Mouse (Mus musculus): ENCODE results near the gene Slc24a2. TPM values are rescaled to one million over a fixed set of nuclear protein-coding genes. Genes with fewer than 3 reads are reported as not detected.

Slc24a2 gene
- polyA plus RNA-seq, 1 experiment = not detected

DNA sequence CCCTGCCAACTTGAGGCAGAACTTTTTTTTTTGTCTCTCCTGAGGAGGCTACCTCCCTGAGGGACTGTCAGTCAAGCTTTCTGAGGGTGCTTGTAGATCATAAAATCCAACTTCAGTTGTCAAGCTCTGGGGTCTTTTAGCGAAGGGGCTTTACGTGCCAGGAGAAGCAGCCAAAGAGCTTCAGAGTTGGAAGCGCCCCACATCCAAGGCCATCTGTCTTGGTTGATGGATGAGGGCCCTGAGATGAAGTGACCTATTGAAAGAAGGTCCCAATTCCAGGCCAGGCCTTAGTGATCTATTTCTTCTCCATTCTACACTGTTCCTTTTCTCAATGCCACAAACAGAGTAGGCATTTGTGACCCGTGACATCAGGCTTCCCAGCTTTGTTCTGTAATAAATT lies 214.5 kb downstream of the Slc24a2 start:
- TF ChIP-seq GATA1 (IDR thresholded peaks at IDR 0.05; ENCODE audit: borderline replicate concordance, low read length) (no peak), FLI1 (IDR thresholded peaks at IDR 0.05; ENCODE audit: low read length) (no peak)
- Histone ChIP-seq H3K4me1 (no peaks in the 10 kb centered on the region), H3K4me3 (replicated peaks) (no peak overlapping the region), H3K27me3 (replicated peaks) (no peaks in the 10 kb centered on the region), H3K9me3 (no peaks in the 10 kb centered on the region), H3K36me3 (replicated peaks; ENCODE audit: low read length) (no peaks in the 10 kb centered on the region)

DNA sequence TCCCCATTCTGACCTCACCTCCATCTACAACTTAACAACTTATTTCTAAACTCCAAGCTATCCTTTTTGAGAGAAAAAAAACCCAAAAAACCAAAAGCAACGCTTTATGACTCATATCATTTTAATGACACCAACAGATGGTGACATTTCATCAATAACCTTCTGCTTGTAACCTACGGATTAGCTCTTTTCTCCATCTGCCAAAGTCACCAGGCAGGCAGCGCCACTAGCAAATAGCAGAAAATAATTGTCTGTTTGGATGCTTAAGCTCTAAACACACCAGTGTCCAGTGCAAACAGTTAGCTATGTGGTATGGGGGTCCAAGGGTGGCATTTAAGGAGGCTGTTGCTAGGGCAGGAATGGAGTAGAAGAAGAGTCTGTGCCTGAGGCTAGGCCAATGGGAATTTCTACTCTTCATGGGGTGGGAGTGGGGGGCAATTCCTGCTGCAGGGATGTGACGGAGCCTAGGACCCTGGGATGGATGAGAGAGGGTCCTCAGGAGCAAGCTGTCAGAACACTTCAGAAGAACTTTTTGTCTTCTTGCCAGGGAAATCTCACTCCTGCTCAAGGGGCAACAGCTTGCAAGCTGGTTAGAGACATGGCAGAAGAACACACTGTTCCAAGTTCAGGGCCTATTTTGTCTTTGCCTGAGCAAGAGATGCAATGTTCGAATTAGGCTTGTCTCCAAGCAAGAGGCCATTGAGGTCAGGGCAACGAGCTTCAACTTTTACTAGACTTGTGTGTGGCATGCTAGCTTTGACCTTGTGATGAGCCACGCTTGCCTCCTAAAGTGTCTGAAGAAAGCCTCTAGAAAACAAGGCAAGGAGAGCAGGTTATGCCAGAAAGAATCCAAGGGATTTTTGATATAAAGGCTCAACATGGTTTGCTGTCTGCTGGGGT lies 216.3 kb downstream of the Slc24a2 start:
- Histone ChIP-seq H3K27me3 (replicated peaks) (no peaks in the 10 kb centered on the region), H3K9me3 (no peaks in the 10 kb centered on the region), H3K4me1 (no peaks in the 10 kb centered on the region), H3K36me3 (replicated peaks; ENCODE audit: low read length) (no peaks in the 10 kb centered on the region), H3K4me3 (replicated peaks) (no peak overlapping the region)
- TF ChIP-seq GATA1 (IDR thresholded peaks at IDR 0.05; ENCODE audit: borderline replicate concordance, low read length) (no peak), FLI1 (IDR thresholded peaks at IDR 0.05; ENCODE audit: low read length) (no peak)

DNA sequence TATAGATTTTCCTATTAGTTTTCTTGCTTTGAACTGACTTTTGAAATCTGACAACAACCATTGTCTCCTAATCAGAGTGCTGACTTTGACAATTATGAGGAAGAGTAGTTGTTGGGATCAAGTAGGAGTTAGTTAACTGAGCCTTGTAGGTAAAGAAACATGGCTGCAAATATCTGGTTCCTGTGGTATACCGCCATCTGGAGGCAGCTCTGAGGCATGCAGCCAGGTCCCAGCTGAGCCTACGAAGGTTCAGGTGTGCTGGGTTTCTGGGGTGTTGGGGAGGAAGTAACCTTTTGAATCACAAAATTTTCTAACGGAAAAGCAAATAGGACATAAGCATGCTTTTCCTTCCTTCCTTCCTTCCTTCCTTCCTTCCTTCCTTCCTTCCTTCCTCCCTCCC lies 237.8 kb downstream of the Slc24a2 start:
- H3K27me3 ChIP-seq (replicated peaks) = no peaks in the 10 kb centered on the region
- H3K9me3 ChIP-seq = peaks cover 6% of the 10 kb centered on the region
- H3K4me1 ChIP-seq = no peaks in the 10 kb centered on the region
- TF ChIP-seq FLI1 (IDR thresholded peaks at IDR 0.05; ENCODE audit: low read length) (no peak), GATA1 (IDR thresholded peaks at IDR 0.05; ENCODE audit: borderline replicate concordance, low read length) (no peak)
- H3K36me3 ChIP-seq (replicated peaks; ENCODE audit: low read length) = no peaks in the 10 kb centered on the region
- H3K4me3 ChIP-seq (replicated peaks) = no peak overlapping the region

DNA sequence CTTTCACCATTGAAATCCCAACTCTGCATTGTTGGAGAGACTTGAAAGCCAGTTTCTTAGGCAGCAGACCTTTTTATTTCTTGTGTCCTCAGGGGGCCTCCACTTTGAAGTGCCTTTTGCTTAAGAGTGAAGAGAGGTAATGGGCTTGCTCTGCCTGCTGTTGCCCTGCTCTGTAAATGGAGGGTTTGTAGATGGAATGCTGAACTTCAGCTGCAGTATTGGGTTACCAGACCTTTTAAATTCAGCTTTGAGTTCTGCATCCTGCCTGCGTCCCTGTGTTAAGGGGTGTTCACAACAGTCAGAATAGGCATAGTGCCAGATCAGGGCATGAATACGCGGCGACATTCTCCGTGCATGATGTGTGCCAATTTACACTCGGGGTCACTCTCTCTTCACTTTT lies 241.0 kb downstream of the Slc24a2 start:
- no peaks in the 10 kb centered on the region for H3K4me1 ChIP-seq
- H3K4me3 ChIP-seq (replicated peaks) = no peak overlapping the region
- peaks cover 6% of the 10 kb centered on the region for H3K9me3 ChIP-seq
- no peaks in the 10 kb centered on the region for H3K27me3 ChIP-seq (replicated peaks)
- TF ChIP-seq FLI1 (IDR thresholded peaks at IDR 0.05; ENCODE audit: low read length) (no peak), GATA1 (IDR thresholded peaks at IDR 0.05; ENCODE audit: borderline replicate concordance, low read length) (no peak)
- no peaks in the 10 kb centered on the region for H3K36me3 ChIP-seq (replicated peaks; ENCODE audit: low read length)

DNA sequence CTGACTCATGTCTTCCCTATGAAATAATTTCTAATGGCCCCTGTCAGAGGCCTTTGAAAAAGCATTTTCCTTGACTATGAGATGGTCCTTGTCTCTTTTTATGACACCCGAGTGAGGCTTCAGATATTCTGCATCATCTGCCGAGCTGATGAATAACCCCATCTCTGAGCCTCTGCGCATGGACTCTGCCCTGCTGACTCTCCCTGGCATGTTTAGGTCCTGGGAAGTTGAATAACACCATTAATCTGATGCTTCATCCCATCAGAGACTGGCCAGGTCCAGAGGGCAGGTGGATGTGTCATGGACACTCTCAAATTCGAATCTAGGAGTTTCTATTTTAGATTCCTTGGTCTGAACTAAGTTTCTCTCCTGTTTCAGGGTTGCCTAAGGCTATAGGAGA lies 242.4 kb downstream of the Slc24a2 start:
- TF ChIP-seq GATA1 (IDR thresholded peaks at IDR 0.05; ENCODE audit: borderline replicate concordance, low read length) (no peak), FLI1 (IDR thresholded peaks at IDR 0.05; ENCODE audit: low read length) (no peak)
- no peaks in the 10 kb centered on the region for H3K4me1 ChIP-seq
- H3K27me3 ChIP-seq (replicated peaks) = no peaks in the 10 kb centered on the region
- H3K9me3 ChIP-seq = peaks cover 6% of the 10 kb centered on the region
- no peak overlapping the region for H3K4me3 ChIP-seq (replicated peaks)
- no peaks in the 10 kb centered on the region for H3K36me3 ChIP-seq (replicated peaks; ENCODE audit: low read length)

DNA sequence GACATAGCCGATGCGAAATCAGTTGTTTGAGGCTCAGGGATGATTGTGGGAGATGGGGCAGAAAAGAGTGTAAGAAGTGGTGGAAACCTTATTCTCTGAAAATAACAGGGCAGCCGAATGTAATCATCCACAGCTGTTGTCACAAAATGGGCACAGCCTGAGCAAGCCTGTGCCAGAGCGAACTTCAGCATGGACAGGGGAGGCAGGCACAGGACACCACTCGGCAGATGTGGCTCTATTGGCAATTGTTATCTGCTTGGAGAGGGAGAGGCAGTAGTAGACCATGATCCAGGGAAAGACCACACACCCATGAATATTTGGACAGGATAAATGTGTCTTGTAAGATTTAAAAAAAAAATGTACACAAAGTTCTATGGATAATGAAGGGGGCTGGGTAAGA lies 253.0 kb downstream of the Slc24a2 start:
- Histone ChIP-seq H3K4me3 (replicated peaks) (no peak overlapping the region), H3K27me3 (replicated peaks) (no peaks in the 10 kb centered on the region), H3K36me3 (replicated peaks; ENCODE audit: low read length) (no peaks in the 10 kb centered on the region), H3K4me1 (no peaks in the 10 kb centered on the region), H3K9me3 (no peaks in the 10 kb centered on the region)
- TF ChIP-seq FLI1 (IDR thresholded peaks at IDR 0.05; ENCODE audit: low read length) (no peak), GATA1 (IDR thresholded peaks at IDR 0.05; ENCODE audit: borderline replicate concordance, low read length) (no peak)

DNA sequence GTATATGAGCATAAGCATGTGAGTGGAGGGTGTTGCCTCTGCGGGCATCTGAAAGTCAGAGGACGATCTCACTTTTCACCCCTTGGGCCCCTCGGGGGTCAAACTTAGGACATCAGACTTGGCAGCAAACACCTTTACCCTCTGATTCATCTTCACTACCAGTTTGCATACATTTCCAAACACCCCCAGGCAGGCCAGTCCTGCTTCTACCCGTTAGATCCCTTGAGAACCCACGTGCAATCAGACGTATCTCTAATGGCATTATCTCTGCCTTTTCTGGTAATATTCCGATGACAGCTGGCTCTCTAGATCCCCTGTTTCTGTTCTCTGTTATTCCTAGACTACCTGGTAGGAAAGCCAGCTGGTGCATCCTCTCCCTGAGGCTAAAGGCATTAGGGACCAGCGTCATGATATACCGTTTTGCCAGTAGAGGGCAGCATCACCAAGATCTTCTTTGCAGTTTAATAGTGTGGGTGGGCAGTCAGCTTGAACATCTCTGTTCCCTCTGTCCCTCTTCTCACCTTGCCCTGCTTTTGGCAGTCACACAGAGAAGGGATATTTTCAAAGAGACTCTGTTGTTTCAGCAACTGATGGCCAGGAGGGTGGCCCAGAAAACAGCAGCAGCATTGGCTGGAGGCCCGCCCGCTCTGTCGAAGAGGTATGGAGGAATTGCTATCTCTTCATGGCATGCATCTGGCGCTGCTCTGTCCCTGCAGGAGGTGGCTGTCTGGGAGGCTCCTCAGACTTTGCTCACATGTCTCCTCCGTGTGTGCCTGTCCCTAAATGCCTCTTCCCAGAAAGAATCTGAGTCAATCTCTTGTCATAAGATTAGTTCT lies 272.5 kb downstream of the Slc24a2 start:
- peaks cover 12% of the 10 kb centered on the region for H3K4me1 ChIP-seq
- TF ChIP-seq GATA1 (IDR thresholded peaks at IDR 0.05; ENCODE audit: borderline replicate concordance, low read length) = no peak
- no peak for TF ChIP-seq FLI1 (IDR thresholded peaks at IDR 0.05; ENCODE audit: low read length)
- peaks cover 3% of the 10 kb centered on the region for H3K27me3 ChIP-seq (replicated peaks)
- H3K4me3 ChIP-seq (replicated peaks) = no peak overlapping the region
- H3K36me3 ChIP-seq (replicated peaks; ENCODE audit: low read length) = no peaks in the 10 kb centered on the region
- H3K9me3 ChIP-seq = peaks cover 8% of the 10 kb centered on the region

DNA sequence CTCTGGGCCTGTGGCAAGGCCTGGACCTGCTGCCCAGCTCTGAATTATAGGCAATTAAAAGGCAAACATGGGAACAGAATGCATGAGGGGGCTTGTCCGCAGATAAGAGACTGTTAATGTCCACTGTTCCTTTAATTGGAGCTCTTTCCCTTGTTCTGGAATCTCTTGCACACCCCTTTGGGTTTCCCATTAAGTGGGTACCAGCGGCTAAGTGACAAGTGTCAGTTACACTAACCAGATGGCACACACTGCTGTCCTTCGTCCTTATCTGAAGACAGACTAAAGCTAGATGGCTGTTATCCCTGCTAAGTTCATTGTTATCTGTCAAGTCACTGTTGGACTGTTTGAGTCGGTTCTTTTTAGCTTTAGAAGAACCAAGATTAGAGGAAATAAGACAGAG lies 274.8 kb downstream of the Slc24a2 start:
- Histone ChIP-seq H3K9me3 (peaks cover 8% of the 10 kb centered on the region), H3K36me3 (replicated peaks; ENCODE audit: low read length) (no peaks in the 10 kb centered on the region), H3K4me1 (peaks cover 12% of the 10 kb centered on the region), H3K27me3 (replicated peaks) (peaks cover 3% of the 10 kb centered on the region), H3K4me3 (replicated peaks) (no peak overlapping the region)
- no peak for TF ChIP-seq FLI1 (IDR thresholded peaks at IDR 0.05; ENCODE audit: low read length)
- TF ChIP-seq GATA1 (IDR thresholded peaks at IDR 0.05; ENCODE audit: borderline replicate concordance, low read length) = no peak

DNA sequence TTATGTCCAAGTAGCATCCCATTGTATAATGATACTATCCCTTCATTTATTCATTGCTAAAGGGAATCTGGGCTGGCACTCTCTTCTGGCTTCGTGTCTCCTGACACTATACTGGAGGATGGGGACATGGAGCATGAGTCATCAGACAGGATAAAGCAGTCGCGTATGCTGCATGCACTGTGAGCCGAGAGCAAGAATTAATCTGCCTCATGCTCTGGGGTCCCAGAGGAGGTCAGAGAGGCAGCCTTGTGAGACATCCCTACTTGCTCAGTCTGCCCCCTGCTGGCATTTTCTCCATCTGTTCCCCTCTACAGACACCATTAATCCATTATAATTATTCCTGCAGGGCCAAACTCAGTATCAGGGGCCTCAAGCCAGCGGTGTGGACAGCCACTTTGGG lies 276.8 kb downstream of the Slc24a2 start:
- Histone ChIP-seq H3K4me1 (peaks cover 12% of the 10 kb centered on the region), H3K4me3 (replicated peaks) (no peak overlapping the region), H3K36me3 (replicated peaks; ENCODE audit: low read length) (no peaks in the 10 kb centered on the region), H3K9me3 (peaks cover 8% of the 10 kb centered on the region), H3K27me3 (replicated peaks) (peaks cover 3% of the 10 kb centered on the region)
- TF ChIP-seq GATA1 (IDR thresholded peaks at IDR 0.05; ENCODE audit: borderline replicate concordance, low read length) (no peak), FLI1 (IDR thresholded peaks at IDR 0.05; ENCODE audit: low read length) (no peak)

DNA sequence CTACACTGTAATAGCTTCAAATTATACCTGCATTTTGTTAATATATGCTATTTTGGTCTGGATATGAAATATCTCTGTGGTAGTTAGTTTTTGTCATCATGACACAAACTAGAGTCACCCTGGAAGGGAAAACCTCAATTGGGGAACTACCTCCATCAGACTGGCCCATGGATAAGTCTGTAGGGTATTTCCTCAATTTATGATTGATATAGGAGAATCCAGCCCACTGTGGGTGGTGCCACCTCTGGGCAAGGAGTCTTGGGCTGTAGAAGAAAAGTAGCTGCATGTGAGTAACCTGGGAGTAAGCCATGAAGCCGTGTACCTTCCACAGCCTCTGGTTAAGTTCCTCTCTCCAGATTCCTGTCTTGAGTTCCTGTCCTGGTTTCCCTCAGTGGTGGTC lies 281.5 kb downstream of the Slc24a2 start:
- Histone ChIP-seq H3K9me3 (0 out of 2 replicates have a peak, but pooled peaks cover 2% of the 10 kb centered on the region), H3K27me3 (replicated peaks) (no peaks in the 10 kb centered on the region), H3K36me3 (replicated peaks; ENCODE audit: low read length) (no peaks in the 10 kb centered on the region), H3K4me1 (no peaks in the 10 kb centered on the region; the same call in 1 of the 2 replicates), H3K4me3 (replicated peaks) (no peak overlapping the region)
- TF ChIP-seq GATA1 (IDR thresholded peaks at IDR 0.05; ENCODE audit: borderline replicate concordance, low read length) (no peak), FLI1 (IDR thresholded peaks at IDR 0.05; ENCODE audit: low read length) (no peak)
